Mouse (Mus musculus) limb, embryonic 15.5 days (tissue): ENCODE results near the gene Itgae. TPM values are rescaled to one million over a fixed set of nuclear protein-coding genes. Genes with fewer than 3 reads are reported as not detected.
A peak's percentile ranks its signal among the peaks of the same experiment; 100 is the strongest.

Source experiments
- ATAC-seq: fragments of 200-750 bp; cut with Nextera tagmentation; 2 replicates; pipeline ENCODE4 v1.8.0; 2017; ENCODE audit warnings: low read depth, moderate TSS enrichment; ENCODE audit not compliant: insufficient number of reproducible peaks, low FRiP score, low TSS enrichment
- H3K27ac ChIP-seq: fragments of 300-500 bp; sonication (generic); 2 replicates; pipeline ENCODE4 v1.5.1; 2015; ENCODE audit warnings: moderate library complexity, mild to moderate bottlenecking, inconsistent platforms
- H3K27me3 ChIP-seq: fragments of 300-500 bp; sonication (generic); 2 replicates; pipeline ENCODE4 v1.6.1; 2015; ENCODE audit warnings: inconsistent platforms
- H3K36me3 ChIP-seq: fragments of 300-500 bp; sonication (generic); 2 replicates; pipeline ENCODE4 v1.6.1; 2015; ENCODE audit warnings: inconsistent platforms
- H3K4me1 ChIP-seq: fragments of 300-500 bp; sonication (generic); 2 replicates; pipeline ENCODE4 v1.6.1; 2015; ENCODE audit warnings: inconsistent platforms
- H3K4me2 ChIP-seq: fragments of 300-500 bp; sonication (generic); 2 replicates; pipeline ENCODE4 v1.6.1; 2015; ENCODE audit warnings: mild to moderate bottlenecking, inconsistent platforms
- H3K4me3 ChIP-seq: fragments of 300-500 bp; sonication (generic); 2 replicates; pipeline ENCODE4 v1.5.1; 2015; ENCODE audit warnings: mild to moderate bottlenecking, inconsistent platforms
- H3K9ac ChIP-seq: fragments of 300-500 bp; sonication (generic); 2 replicates; pipeline ENCODE4 v1.6.1; 2015; ENCODE audit warnings: inconsistent platforms
- H3K9me3 ChIP-seq: fragments of 300-500 bp; sonication (generic); 2 replicates; pipeline ENCODE4 v1.6.1; 2016; ENCODE audit warnings: inconsistent platforms
- WGBS: fragments of 180-500 bp; shearing (Covaris S2); methylation state at CpG from one replicate; pipeline ENCODE4 v1.1.7; 2015; 5-methylcytosine and 5-hydroxymethylcytosine counted together
- polyA plus RNA-seq: library from polyadenylated mRNA; unstranded; fragments of >200 nt; fragmentation: Nextera tagmentation; extraction: Ambion mirVana; gene quantifications from 2 replicates; pipeline ENCODE4 v1.2.1, GENCODE M21; 2015

The Itgae gene
- polyA plus RNA-seq, 1 experiment from 2014 or later = 0.20 TPM

GRCm38 (mm10) chr11:73161616-73162015 lies 71.2 kb downstream of the Itgae start:
- Histone ChIP-seq H3K9ac (no peak overlapping the region), H3K4me2 (no peak overlapping the region), H3K9me3 (no peaks in the 10 kb centered on the region), H3K27me3 (peaks cover 40% of the 10 kb centered on the region), H3K4me3 (no peak overlapping the region), H3K36me3 (no peaks in the 10 kb centered on the region), H3K27ac (no peak overlapping the region), H3K4me1 (peaks cover 12% of the 10 kb centered on the region; the same call in 1 of the 2 replicates)
- ATAC-seq = no peak
- WGBS = 84% methylated on average over 4 of the region's 4 CpGs

DNA sequence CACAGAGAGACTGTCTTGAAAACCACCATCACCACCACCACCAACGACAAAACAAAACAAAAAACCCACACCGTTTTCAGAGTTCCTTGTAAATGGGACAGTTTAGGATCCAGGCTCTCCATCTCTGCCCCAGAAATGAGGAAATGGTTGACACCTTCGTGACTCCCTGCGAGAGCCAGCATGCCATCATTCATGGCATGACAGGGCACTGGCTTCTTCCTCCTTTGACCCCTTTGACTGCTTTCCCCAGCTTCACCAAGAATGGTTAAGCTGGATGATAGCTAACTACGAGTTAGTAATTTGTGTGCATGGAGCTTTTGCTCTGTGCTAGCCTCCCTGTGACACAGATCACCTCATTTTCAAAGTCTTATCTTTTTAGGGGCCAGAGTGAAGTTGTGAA lies 71.9 kb downstream of the Itgae start:
- ATAC-seq = no peak
- Histone ChIP-seq H3K36me3 (no peaks in the 10 kb centered on the region), H3K4me2 (no peak overlapping the region), H3K27me3 (peaks cover 38% of the 10 kb centered on the region), H3K4me3 (no peak overlapping the region), H3K9me3 (no peaks in the 10 kb centered on the region), H3K4me1 (peaks cover 12% of the 10 kb centered on the region; the same call in 1 of the 2 replicates), H3K9ac (no peak overlapping the region), H3K27ac (no peak overlapping the region)
- WGBS = 58% methylated on average over 5 of the region's 5 CpGs

DNA sequence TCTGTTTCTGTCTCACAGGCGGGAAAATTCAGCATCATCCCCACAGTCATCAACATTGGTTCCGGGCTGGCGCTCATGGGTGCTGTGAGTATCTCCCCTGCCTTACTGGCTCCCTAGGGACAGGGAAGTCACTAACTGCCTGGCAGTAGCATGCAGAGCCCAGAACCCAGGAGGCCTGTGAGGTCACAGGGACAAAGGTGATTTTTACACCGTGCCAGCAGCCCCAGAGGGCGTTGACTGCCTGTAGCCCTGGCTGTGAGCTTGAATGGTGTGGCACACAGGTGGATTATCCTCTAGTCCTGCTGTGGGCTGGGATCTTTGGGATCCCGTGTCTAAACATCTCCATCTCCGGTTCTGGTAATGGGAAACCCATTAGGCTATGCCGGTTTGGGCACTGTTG lies 77.7 kb downstream of the Itgae start:
- 76% methylated on average over 8 of the region's 8 CpGs for WGBS
- Histone ChIP-seq H3K9me3 (no peaks in the 10 kb centered on the region), H3K27me3 (no peaks in the 10 kb centered on the region), H3K4me1 (peaks cover 18% of the 10 kb centered on the region), H3K9ac (no peak overlapping the region), H3K27ac (no peak overlapping the region), H3K36me3 (peaks cover 11% of the 10 kb centered on the region), H3K4me3 (no peak overlapping the region), H3K4me2 (no peak overlapping the region)
- no peak for ATAC-seq

- H3K27ac ChIP-seq = no peak overlapping the region
- no peak overlapping the region for H3K4me3 ChIP-seq
- peaks cover 18% of the 10 kb centered on the region for H3K4me1 ChIP-seq
- H3K9me3 ChIP-seq = no peaks in the 10 kb centered on the region
- no peak overlapping the region for H3K4me2 ChIP-seq
- no peaks in the 10 kb centered on the region for H3K27me3 ChIP-seq
- WGBS = 83% methylated on average over 6 of the region's 6 CpGs
- peaks cover 14% of the 10 kb centered on the region for H3K36me3 ChIP-seq
- ATAC-seq = no peak
- no peak overlapping the region for H3K9ac ChIP-seq
Observed at GRCm38 (mm10) chr11:73168576-73168975, 78.2 kb downstream of the Itgae start.

DNA sequence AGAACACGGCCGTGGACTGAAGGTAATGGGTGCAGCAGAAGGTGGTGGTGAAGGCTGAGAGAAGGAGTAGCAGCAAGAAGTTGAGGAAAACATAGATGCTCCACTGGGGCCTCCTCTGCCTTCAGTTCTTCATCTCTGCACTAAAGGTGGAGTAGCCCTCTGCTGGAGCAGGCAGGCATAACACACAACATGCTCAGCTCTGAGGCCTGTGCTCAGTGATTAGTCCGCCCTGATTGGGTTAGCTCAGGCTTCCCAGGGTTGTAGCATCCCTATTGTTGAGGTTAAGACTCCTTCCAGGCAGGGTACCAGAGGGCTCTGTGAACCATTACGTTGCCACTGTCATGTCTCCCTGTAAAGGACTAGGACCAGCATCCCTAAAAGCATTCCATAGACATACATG lies 78.8 kb downstream of the Itgae start:
- WGBS = 40% methylated on average over 4 of the region's 4 CpGs
- Histone ChIP-seq H3K27me3 (no peaks in the 10 kb centered on the region), H3K36me3 (peaks cover 21% of the 10 kb centered on the region), H3K4me2 (no peak overlapping the region), H3K27ac (no peak overlapping the region), H3K9ac (no peak overlapping the region), H3K4me3 (no peak overlapping the region), H3K4me1 (peaks cover 18% of the 10 kb centered on the region), H3K9me3 (no peaks in the 10 kb centered on the region)
- ATAC-seq = no peak

DNA sequence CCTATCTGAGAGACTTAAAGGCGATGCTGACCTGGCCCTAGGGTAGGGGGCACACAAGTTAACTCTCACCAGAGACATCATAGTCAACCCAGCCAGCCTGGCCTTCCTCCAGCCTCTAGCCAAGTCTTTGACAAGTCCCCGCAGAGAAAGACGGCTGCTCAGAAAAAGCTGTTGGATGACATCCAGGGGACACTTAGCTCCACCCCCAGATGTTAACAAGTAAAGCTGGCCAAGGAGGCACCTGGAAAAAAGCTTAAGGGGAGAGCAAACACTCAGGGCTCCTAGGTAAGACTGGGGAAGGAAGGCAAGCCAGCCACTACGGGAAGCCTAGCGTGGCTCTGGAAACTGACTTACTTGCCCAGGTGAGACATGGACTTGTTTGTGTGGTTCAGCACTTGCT lies 81.8 kb downstream of the Itgae start:
- Histone ChIP-seq H3K36me3 (peaks cover 30% of the 10 kb centered on the region), H3K9me3 (no peaks in the 10 kb centered on the region), H3K27ac (peak overlapping the region; percentile 67), H3K9ac (no peak overlapping the region), H3K27me3 (no peaks in the 10 kb centered on the region), H3K4me3 (no peak overlapping the region), H3K4me1 (peaks cover 32% of the 10 kb centered on the region), H3K4me2 (no peak overlapping the region)
- ATAC-seq = no peak
- 35% methylated on average over 5 of the region's 5 CpGs for whole genome bisulfite sequencing

DNA sequence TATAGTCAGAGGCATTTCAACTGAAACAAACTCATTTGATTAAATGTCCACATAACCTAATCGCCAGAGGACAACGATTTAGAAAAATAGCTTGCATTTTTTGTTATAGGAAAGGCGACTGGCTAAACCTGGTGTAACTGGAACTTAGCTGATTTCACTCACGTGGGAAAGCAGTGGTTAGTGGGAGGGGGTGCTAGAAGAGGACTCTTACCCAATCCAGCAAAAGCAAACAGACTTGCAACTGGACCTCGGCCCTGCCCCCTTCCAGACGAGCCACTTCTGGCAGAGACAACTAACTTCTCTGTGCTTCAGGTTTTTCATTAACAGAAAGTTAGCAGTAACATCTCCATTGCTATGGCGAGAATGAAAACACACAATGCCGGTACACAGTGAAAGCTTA lies 85.2 kb downstream of the Itgae start:
- H3K4me3 ChIP-seq = peak overlapping the region; percentile 78
- ATAC-seq = no peak

GRCm38 (mm10) chr11:73176186-73176585 lies 85.8 kb downstream of the Itgae start:
- Histone ChIP-seq H3K4me2 (peak overlapping the region; percentile 51), H3K9ac (peak overlapping the region; percentile 86), H3K27me3 (no peaks in the 10 kb centered on the region), H3K9me3 (no peaks in the 10 kb centered on the region), H3K27ac (peak overlapping the region; percentile 96; the same call in 1 of the 2 replicates), H3K4me3 (peak overlapping the region; percentile 78), H3K36me3 (peaks cover 24% of the 10 kb centered on the region), H3K4me1 (peaks cover 40% of the 10 kb centered on the region)
- under 1% methylated on average over 15 of the region's 15 CpGs for WGBS
- no peak for ATAC-seq

More for the DNA sequence above, 85.2 kb downstream of the Itgae start:
- H3K4me2 ChIP-seq = peak overlapping the region; percentile 51
- 35% methylated on average over 8 of the region's 8 CpGs for WGBS
- H3K4me1 ChIP-seq = peaks cover 43% of the 10 kb centered on the region
- H3K9me3 ChIP-seq = no peaks in the 10 kb centered on the region
- H3K9ac ChIP-seq = no peak overlapping the region
- H3K27me3 ChIP-seq = no peaks in the 10 kb centered on the region
- H3K36me3 ChIP-seq = peaks cover 27% of the 10 kb centered on the region
- no peak overlapping the region for H3K27ac ChIP-seq

- under 1% methylated on average over 81 of the region's 81 CpGs for WGBS
- Histone ChIP-seq H3K9ac (peak within 1 kb of the TSS; percentile 86), H3K4me1 (peaks cover 35% of the 10 kb centered on the region), H3K27me3 (no peaks in the 10 kb centered on the region), H3K4me3 (peak within 1 kb of the TSS; percentile 78), H3K36me3 (peaks cover 20% of the 10 kb centered on the region), H3K4me2 (peak within 1 kb of the TSS; percentile 60), H3K9me3 (no peaks in the 10 kb centered on the region), H3K27ac (peak within 1 kb of the TSS; percentile 96)
- peak; percentile 97 for ATAC-seq
Observed at GRCm38 (mm10) chr11:73176608-73177508, 86.5 kb downstream of the Itgae start, which contains the start of the genes Emc6 and Tax1bp3. Gene Emc6 (minus strand): TSS chr11:73177037. Gene Tax1bp3 (plus strand): TSS chr11:73177083.

- Histone ChIP-seq H3K4me3 (peak overlapping the region; percentile 78), H3K9ac (peak overlapping the region; percentile 65), H3K4me1 (peaks cover 28% of the 10 kb centered on the region), H3K4me2 (peak overlapping the region; percentile 60), H3K27ac (peak overlapping the region; percentile 96), H3K36me3 (peaks cover 25% of the 10 kb centered on the region), H3K9me3 (no peaks in the 10 kb centered on the region), H3K27me3 (no peaks in the 10 kb centered on the region)
- peak; percentile 78 for ATAC-seq
- under 1% methylated on average over 28 of the region's 28 CpGs for WGBS
Observed at GRCm38 (mm10) chr11:73177509-73177875, 87.1 kb downstream of the Itgae start.

DNA sequence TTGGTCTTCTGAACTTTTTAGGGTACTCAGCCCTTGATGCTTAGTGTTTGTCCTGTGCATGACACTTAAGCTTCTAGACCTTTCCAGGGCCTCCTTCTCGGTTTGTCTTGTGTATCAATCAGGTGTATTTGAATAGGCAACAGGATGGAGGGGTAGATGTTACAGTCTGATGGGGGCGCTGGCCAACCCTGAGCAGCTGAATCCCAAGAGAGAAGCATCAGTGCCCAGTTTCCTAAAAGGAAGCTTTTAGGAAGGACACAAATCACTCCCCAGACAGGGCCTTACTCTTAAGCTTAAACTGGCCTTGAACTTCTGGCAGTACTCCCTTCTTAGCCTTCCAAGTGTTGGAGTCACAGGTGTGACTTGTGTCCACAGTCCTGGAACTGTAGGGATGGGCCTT lies 87.5 kb downstream of the Itgae start:
- 5% methylated on average over 2 of the region's 2 CpGs for WGBS
- Histone ChIP-seq H3K9ac (peak overlapping the region; percentile 65), H3K27ac (peak overlapping the region; percentile 96), H3K27me3 (no peaks in the 10 kb centered on the region), H3K9me3 (no peaks in the 10 kb centered on the region), H3K36me3 (peaks cover 27% of the 10 kb centered on the region), H3K4me1 (peaks cover 25% of the 10 kb centered on the region), H3K4me2 (peak overlapping the region; percentile 60), H3K4me3 (peak overlapping the region; percentile 78)
- no peak for ATAC-seq

- ATAC-seq = no peak
- H3K4me2 ChIP-seq = no peak overlapping the region
- H3K4me1 ChIP-seq = no peaks in the 10 kb centered on the region
- H3K9me3 ChIP-seq = no peaks in the 10 kb centered on the region
- H3K36me3 ChIP-seq = peaks cover 81% of the 10 kb centered on the region
- H3K4me3 ChIP-seq = no peak overlapping the region
- H3K9ac ChIP-seq = no peak overlapping the region
- H3K27me3 ChIP-seq = no peaks in the 10 kb centered on the region
- H3K27ac ChIP-seq = no peak overlapping the region
- whole genome bisulfite sequencing = 92% methylated on average over 10 of the region's 10 CpGs
Observed at GRCm38 (mm10) chr11:73185872-73186615, 95.7 kb downstream of the Itgae start.
